Mouse (Mus musculus) regulatory T cell (primary cell): Measurements from ENCODE around the gene Gm5565.
"Not testable (repeated sequence)": the region's sequence is repeated elsewhere in the genome, so short reads cannot be mapped to it uniquely, and the experiment has no call there.

Experiments
- in situ Hi-C: fragments of 300-600 bp; cut with MboI, MseI; formaldehyde crosslinking; loops from one replicate; pipeline ENCODE4 v1.15.1; 2025; ENCODE audit warnings: high pct_unique_total_duplicates

Gm5565 gene

GRCm38 (mm10) chr5:146160439-146160838 is at the start of gene Gm5565:
Gene Gm5565, minus strand, starts transcription at chr5:146160539.
- in situ Hi-C loops: loop anchor here (25.0 kb wide), 1 partner anchor 1448 kb away; no protein-coding TSS in a partner anchor

GRCm38 (mm10) chr5:146205537-146205936 is 45.2 kb upstream of the Gm5565 start:
- in situ Hi-C loops: loop anchor here (25.0 kb wide), 1 partner anchor 1657 kb away; the partner anchor contains the start of gene Pomp

- in situ Hi-C loops: loop anchor here (25.0 kb wide), 1 partner anchor 1658 kb away; the partner anchor contains the start of gene Pomp
Measured at GRCm38 (mm10) chr5:146203921-146204320, 43.6 kb upstream of the Gm5565 start.

- in situ Hi-C loops: loop anchor here (25.0 kb wide), 1 partner anchor 1662 kb away; the partner anchor contains the start of gene Pomp
Measured at GRCm38 (mm10) chr5:146200580-146200979, 40.2 kb upstream of the Gm5565 start.

- in situ Hi-C loops: no loop called here
Measured at GRCm38 (mm10) chr5:146199540-146199939, 39.2 kb upstream of the Gm5565 start.

- in situ Hi-C loops: no loop called here
Measured at GRCm38 (mm10) chr5:146199073-146199472, 38.7 kb upstream of the Gm5565 start.

- in situ Hi-C loops: loop anchor here (5.0 kb wide), 1 partner anchor 109 kb away; no protein-coding TSS in a partner anchor
Measured at GRCm38 (mm10) chr5:146193360-146193759, 33.0 kb upstream of the Gm5565 start.

- in situ Hi-C loops: loop anchor here (5.0 kb wide), 1 partner anchor 112 kb away; no protein-coding TSS in a partner anchor
Measured at GRCm38 (mm10) chr5:146190501-146191269, 30.3 kb upstream of the Gm5565 start.

- in situ Hi-C loops: loop anchor here (5.0 kb wide), 1 partner anchor 112 kb away; no protein-coding TSS in a partner anchor
Measured at GRCm38 (mm10) chr5:146190093-146190492, 29.8 kb upstream of the Gm5565 start.

- in situ Hi-C loops: no loop called here
Measured at GRCm38 (mm10) chr5:146188712-146189111, 28.4 kb upstream of the Gm5565 start.

GRCm38 (mm10) chr5:146188144-146188543 is 27.8 kb upstream of the Gm5565 start:
- in situ Hi-C loops: no loop called here

GRCm38 (mm10) chr5:146187441-146187840 is 27.1 kb upstream of the Gm5565 start:
- in situ Hi-C loops: not testable (repeated sequence)

GRCm38 (mm10) chr5:146185204-146185603 is 24.9 kb upstream of the Gm5565 start, which contains the start of gene 1700001J03Rik:
Gene 1700001J03Rik, minus strand, starts transcription at chr5:146185304.
- in situ Hi-C loops: not testable (repeated sequence)

GRCm38 (mm10) chr5:146172744-146173143 is 12.4 kb upstream of the Gm5565 start:
- in situ Hi-C loops: loop anchor here (25.0 kb wide), 1 partner anchor 1460 kb away; no protein-coding TSS in a partner anchor

- in situ Hi-C loops: loop anchor here (25.0 kb wide), 1 partner anchor 1458 kb away; no protein-coding TSS in a partner anchor
Measured at GRCm38 (mm10) chr5:146170621-146171020, 10.3 kb upstream of the Gm5565 start, which contains the start of gene Gm6309. Gene Gm6309, minus strand, starts transcription at chr5:146170721.

- in situ Hi-C loops: loop anchor here (5.0 to 25.0 kb wide), 2 partner anchors 324 to 1446 kb away; partner anchors contain the start of gene Gm6408
Measured at GRCm38 (mm10) chr5:146158326-146158725, 2.0 kb downstream of the Gm5565 start.

GRCm38 (mm10) chr5:146150454-146150853 is 9.9 kb downstream of the Gm5565 start:
- in situ Hi-C loops: loop anchor here (25.0 kb wide), 1 partner anchor 1438 kb away; no protein-coding TSS in a partner anchor

- in situ Hi-C loops: loop anchor here (25.0 kb wide), 1 partner anchor 461 kb away; no protein-coding TSS in a partner anchor
Measured at GRCm38 (mm10) chr5:146147903-146148302, 12.4 kb downstream of the Gm5565 start.
